Mouse (Mus musculus): ENCODE measurements around the gene Pde6h. TPM values are rescaled to one million over a fixed set of nuclear protein-coding genes. Genes with fewer than 3 reads are reported as not detected.

The Pde6h gene
- total and polyA plus RNA-seq, 2 experiments from 2014 or later, result 0.04 to 0.19 TPM

- Histone ChIP-seq H3K9ac (replicated peaks; ENCODE audit: low read depth, low read length) (no peak overlapping the region), H3K36me3 (replicated peaks; ENCODE audit: control insufficient read depth, insufficient read depth, low read length) (0 out of 2 replicates have a peak, but pooled peaks cover 11% of the 10 kb centered on the region), H3K27me3 (ENCODE audit: control insufficient read depth, insufficient read depth, low read length) (no peaks in the 10 kb centered on the region), H3K4me1 (ENCODE audit: control insufficient read depth, insufficient read depth) (peaks cover 12% of the 10 kb centered on the region), H3K4me2 (ENCODE audit: low read depth, low read length) (peak overlapping the region; percentile 43; the same call in 1 of the 2 replicates), H3K27ac (ENCODE audit: low read depth) (peak overlapping the region; percentile 66), H3K4me3 (ENCODE audit: low read depth, low read length) (no peak overlapping the region), H3K9me3 (replicated peaks; ENCODE audit: control insufficient read depth, low read length) (no peaks in the 10 kb centered on the region)
- ATAC-seq (ENCODE audit: insufficient read depth, low read depth) (no peak), DNase-seq (ENCODE audit: low spot score) (no peak)
- 79% methylated on average over 13 of the region's 13 CpGs for WGBS
- TF ChIP-seq EP300 (IDR thresholded peaks at IDR 0.05; ENCODE audit: low read depth) (no peak), CTCF (IDR thresholded peaks at IDR 0.05; ENCODE audit: low read depth) (no peak)
Measured at GRCm38 (mm10) chr6:136931246-136931645, 7.6 kb downstream of the Pde6h start.

GRCm38 (mm10) chr6:136934068-136934467, 10.4 kb downstream of the Pde6h start:
- TF ChIP-seq EP300 (IDR thresholded peaks at IDR 0.05; ENCODE audit: low read depth) (no peak), CTCF (IDR thresholded peaks at IDR 0.05; ENCODE audit: low read depth) (no peak)

GRCm38 (mm10) chr6:136935233-136935632, 11.6 kb downstream of the Pde6h start:
- ATAC-seq (ENCODE audit: insufficient read depth, low read depth) (no peak), DNase-seq (ENCODE audit: low spot score) (no peak)
- no peak overlapping the region for H3K9ac ChIP-seq (replicated peaks; ENCODE audit: low read depth, low read length)
- H3K4me2 ChIP-seq (ENCODE audit: low read depth, low read length), result no peak overlapping the region
- peaks cover 11% of the 10 kb centered on the region for H3K4me1 ChIP-seq (ENCODE audit: control insufficient read depth, insufficient read depth)
- H3K9me3 ChIP-seq (replicated peaks; ENCODE audit: control insufficient read depth, low read length), result no peaks in the 10 kb centered on the region
- TF ChIP-seq EP300 (IDR thresholded peaks at IDR 0.05; ENCODE audit: low read depth), result no peak
- TF ChIP-seq CTCF (IDR thresholded peaks at IDR 0.05; ENCODE audit: low read depth), result no peak
- H3K27ac ChIP-seq (ENCODE audit: low read depth), result no peak overlapping the region
- no peak overlapping the region for H3K4me3 ChIP-seq (ENCODE audit: low read depth, low read length)
- 64% methylated on average over 3 of the region's 3 CpGs for WGBS
- H3K36me3 ChIP-seq (replicated peaks; ENCODE audit: control insufficient read depth, insufficient read depth, low read length), result no peaks in the 10 kb centered on the region
- H3K27me3 ChIP-seq (ENCODE audit: control insufficient read depth, insufficient read depth, low read length), result no peaks in the 10 kb centered on the region

More at GRCm38 (mm10) chr6:136934068-136934467, 10.4 kb downstream of the Pde6h start:
- H3K27ac ChIP-seq (ENCODE audit: low read depth), result no peak overlapping the region
- H3K9me3 ChIP-seq (replicated peaks; ENCODE audit: control insufficient read depth, low read length), result no peaks in the 10 kb centered on the region
- no peaks in the 10 kb centered on the region for H3K27me3 ChIP-seq (ENCODE audit: control insufficient read depth, insufficient read depth, low read length)
- peaks cover 12% of the 10 kb centered on the region for H3K4me1 ChIP-seq (ENCODE audit: control insufficient read depth, insufficient read depth)
- ATAC-seq (ENCODE audit: insufficient read depth, low read depth) (no peak), DNase-seq (ENCODE audit: low spot score) (no peak)
- H3K36me3 ChIP-seq (replicated peaks; ENCODE audit: control insufficient read depth, insufficient read depth, low read length), result no peaks in the 10 kb centered on the region
- WGBS, result 68% methylated on average over 7 of the region's 7 CpGs
- H3K4me3 ChIP-seq (ENCODE audit: low read depth, low read length), result no peak overlapping the region
- H3K4me2 ChIP-seq (ENCODE audit: low read depth, low read length), result no peak overlapping the region
- H3K9ac ChIP-seq (replicated peaks; ENCODE audit: low read depth, low read length), result no peak overlapping the region

- Histone ChIP-seq H3K36me3 (replicated peaks; ENCODE audit: control insufficient read depth, insufficient read depth, low read length) (no peaks in the 10 kb centered on the region), H3K4me2 (ENCODE audit: low read depth, low read length) (no peak overlapping the region), H3K9ac (replicated peaks; ENCODE audit: low read depth, low read length) (no peak overlapping the region), H3K27ac (ENCODE audit: low read depth) (no peak overlapping the region), H3K4me1 (ENCODE audit: control insufficient read depth, insufficient read depth) (peaks cover 6% of the 10 kb centered on the region), H3K27me3 (ENCODE audit: control insufficient read depth, insufficient read depth, low read length) (no peaks in the 10 kb centered on the region), H3K4me3 (ENCODE audit: low read depth, low read length) (no peak overlapping the region), H3K9me3 (replicated peaks; ENCODE audit: control insufficient read depth, low read length) (no peaks in the 10 kb centered on the region)
- no peak for ATAC-seq (ENCODE audit: insufficient read depth, low read depth)
- WGBS, result 80% methylated on average over 9 of the region's 9 CpGs
- TF ChIP-seq EP300 (IDR thresholded peaks at IDR 0.05; ENCODE audit: low read depth) (no peak), CTCF (IDR thresholded peaks at IDR 0.05; ENCODE audit: low read depth) (no peak)
- no peak for DNase-seq (ENCODE audit: low spot score)
Measured at GRCm38 (mm10) chr6:136936361-136936760, 12.7 kb downstream of the Pde6h start.

GRCm38 (mm10) chr6:136937117-136937516, 13.5 kb downstream of the Pde6h start:
- 78% methylated on average over 3 of the region's 3 CpGs for WGBS
- H3K9me3 ChIP-seq (replicated peaks; ENCODE audit: control insufficient read depth, low read length), result no peaks in the 10 kb centered on the region
- no peak for TF ChIP-seq EP300 (IDR thresholded peaks at IDR 0.05; ENCODE audit: low read depth)
- DNase-seq (ENCODE audit: low spot score), result no peak
- H3K4me1 ChIP-seq (ENCODE audit: control insufficient read depth, insufficient read depth), result peaks cover 12% of the 10 kb centered on the region
- no peak overlapping the region for H3K4me2 ChIP-seq (ENCODE audit: low read depth, low read length)
- no peak overlapping the region for H3K9ac ChIP-seq (replicated peaks; ENCODE audit: low read depth, low read length)
- H3K4me3 ChIP-seq (ENCODE audit: low read depth, low read length), result no peak overlapping the region
- no peak overlapping the region for H3K27ac ChIP-seq (ENCODE audit: low read depth)
- H3K27me3 ChIP-seq (ENCODE audit: control insufficient read depth, insufficient read depth, low read length), result no peaks in the 10 kb centered on the region
- ATAC-seq (ENCODE audit: insufficient read depth, low read depth), result no peak
- H3K36me3 ChIP-seq (replicated peaks; ENCODE audit: control insufficient read depth, insufficient read depth, low read length), result no peaks in the 10 kb centered on the region

All from heart, postnatal 0 days (tissue).